In the genomic region with DNA sequence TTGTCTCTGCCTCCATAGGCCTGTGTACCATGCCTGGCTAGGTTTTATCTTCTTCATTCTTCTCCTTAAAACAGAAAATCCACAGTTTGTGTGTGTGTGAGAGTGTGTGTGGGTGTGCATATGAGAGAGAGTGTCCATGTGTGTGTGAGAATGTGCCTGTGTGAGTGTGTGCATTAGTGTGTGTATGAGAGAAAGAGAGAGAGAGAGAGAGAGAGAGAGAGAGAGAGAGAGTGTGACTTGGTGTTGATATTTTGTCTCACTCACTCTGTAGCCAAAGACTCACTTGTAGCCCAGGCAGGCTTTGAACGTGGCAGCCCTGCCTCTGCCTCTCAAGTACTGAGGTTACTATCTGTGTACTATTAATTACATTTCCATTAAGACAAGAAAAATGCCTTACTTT, we compare ENCODE assay signal across 24 mouse cellular contexts.
"Had no signal": no experiment of that assay in that cellular context is flagged by ENCODE, and none has a peak within 500 bp of the region (broad histone marks: within the 10 kb centered on the region; RNA-seq: fewer than 3 reads in every experiment).

No protein-coding gene starts in this region.

- H3K9ac ChIP-seq: heart, embryonic 12.5 days; hindbrain, embryonic 12.5 days; hindbrain, embryonic 14.5 days; intestine, embryonic 15.5 days; limb, embryonic 13.5 days; limb, embryonic 15.5 days had no signal

- H3K9me3 ChIP-seq: heart, embryonic 10.5 days; heart, embryonic 12.5 days; hindbrain, embryonic 10.5 days; hindbrain, embryonic 12.5 days; intestine, embryonic 15.5 days; limb, embryonic 13.5 days; limb, embryonic 15.5 days had no signal

- H3K4me2 ChIP-seq: heart, embryonic 12.5 days; hindbrain, embryonic 12.5 days; hindbrain, embryonic 14.5 days; intestine, embryonic 15.5 days; limb, embryonic 13.5 days; limb, embryonic 15.5 days had no signal

- H3K27me3 ChIP-seq: heart, embryonic 12.5 days; hindbrain, embryonic 12.5 days; intestine, embryonic 15.5 days; limb, embryonic 13.5 days; limb, embryonic 15.5 days had no signal

- H3K27ac ChIP-seq: gastrocnemius, adult 2 months; heart, embryonic 10.5 days; hindbrain, embryonic 10.5 days; hindbrain, embryonic 12.5 days; hindbrain, embryonic 14.5 days; intestine, embryonic 15.5 days; layer of hippocampus, adult 2 months; limb, embryonic 13.5 days; limb, embryonic 15.5 days had no signal

- DNase-seq: gastrocnemius, adult 2 months; gastrocnemius, postnatal 10 days; gastrocnemius, postnatal 25 days; heart, adult 18-20 months; heart, postnatal 10 days; heart, postnatal 4 days; kidney, adult 18-20 months; kidney, adult 8-10 months; kidney, postnatal 10 days; kidney, postnatal 25 days; kidney, postnatal 4 days; left cerebral cortex, postnatal 4 days had no signal

- H3K4me3 ChIP-seq: gastrocnemius, adult 2 months; heart, embryonic 10.5 days; heart, embryonic 12.5 days; hindbrain, embryonic 10.5 days; hindbrain, embryonic 12.5 days; intestine, embryonic 15.5 days; layer of hippocampus, adult 2 months; limb, embryonic 13.5 days; limb, embryonic 15.5 days had no signal

- ATAC-seq: hindbrain, embryonic 16.5 days; inflammation-experienced regulatory T-cells, adult 6 months; intestine, embryonic 15.5 days; intestine, postnatal 0 days had no signal

- H3K4me1 ChIP-seq: heart, embryonic 10.5 days; heart, embryonic 12.5 days; hindbrain, embryonic 10.5 days; hindbrain, embryonic 12.5 days; intestine, embryonic 15.5 days; limb, embryonic 13.5 days had no signal
